Mouse (Mus musculus): ENCODE measurements at regions not wholly inside any gene's neighbourhood (a gene's known extent, or its start where the extent isn't known, plus 50 kb on each side); places are given as distances from the start of the nearest gene placed in this dataset.
"Not testable (repeated sequence)": the region's sequence is repeated elsewhere in the genome, so short reads cannot be mapped to it uniquely, and the experiment has no call there.

DNA sequence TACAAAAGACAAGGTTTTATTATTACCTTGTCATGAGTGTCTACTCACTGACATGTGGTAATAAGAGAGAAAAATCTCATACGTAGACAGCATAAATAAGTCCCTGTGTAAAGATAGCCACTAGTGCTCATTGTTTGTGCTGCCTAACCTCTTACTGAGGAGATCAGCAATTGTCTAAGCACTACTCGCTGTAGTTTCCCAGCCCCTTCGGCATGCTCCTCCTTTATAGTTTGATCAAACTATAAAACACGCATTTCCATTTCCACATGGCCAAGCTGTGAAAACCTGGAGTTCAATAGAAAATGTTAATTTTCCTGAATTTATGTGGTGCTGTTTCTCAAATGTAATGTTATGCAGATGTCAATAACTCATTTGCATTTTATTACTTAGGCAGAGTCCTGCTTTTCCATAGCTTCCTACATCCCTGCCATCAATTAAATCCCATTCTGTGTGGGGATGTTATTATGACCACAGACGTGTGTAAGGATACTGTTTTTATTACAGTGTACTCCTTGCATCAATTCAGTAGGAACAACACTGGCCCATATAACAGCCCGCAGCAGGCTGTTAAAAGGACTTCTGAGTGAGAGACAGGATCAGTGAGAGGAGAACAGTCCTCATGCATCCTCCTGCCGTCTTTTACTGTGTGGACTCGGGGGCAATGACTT is 986.2 kb downstream of the Dnajb9 start:
- Histone ChIP-seq H3K4me3 (replicated peaks; ENCODE audit: low read length) (no peak overlapping the region), H3K36me3 (ENCODE audit: insufficient read depth, low read length) (no peaks in the 10 kb centered on the region), H3K9me3 (ENCODE audit: low read length) (no peaks in the 10 kb centered on the region), H3K27me3 (ENCODE audit: insufficient read depth, low read length) (no peaks in the 10 kb centered on the region), H3K4me1 (replicated peaks; ENCODE audit: low read depth, low read length) (peaks cover 8% of the 10 kb centered on the region)
- TF ChIP-seq CTCF (conservative IDR thresholded peaks at IDR 0.05; ENCODE audit: low read length) = no peak
- TF ChIP-seq POU5F1 (IDR thresholded peaks at IDR 0.05; ENCODE audit: borderline replicate concordance, low read length) = no peak
- TF ChIP-seq NANOG (IDR thresholded peaks at IDR 0.05; ENCODE audit: borderline replicate concordance, low read length) = no peak

DNA sequence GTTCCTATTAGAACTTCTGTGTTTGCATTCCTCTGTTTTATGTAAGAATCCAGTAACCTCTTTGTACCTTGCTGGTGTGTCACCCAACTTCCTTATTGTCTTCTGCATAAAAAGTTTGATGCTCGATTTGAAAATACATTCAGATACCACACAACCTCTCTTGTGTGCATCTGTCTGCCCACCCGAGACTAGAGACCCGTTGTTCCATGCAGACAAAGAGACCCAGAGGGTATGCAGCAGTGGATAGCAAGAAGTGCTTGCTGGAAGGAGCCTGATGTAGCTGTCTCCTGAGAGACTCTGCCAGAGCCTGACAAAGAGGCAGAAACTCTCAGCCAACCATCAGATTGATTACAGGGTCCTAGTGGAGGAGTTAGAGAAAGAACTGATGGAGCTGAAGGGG is 997.8 kb downstream of the Dnajb9 start:
- H3K9me3 ChIP-seq (ENCODE audit: low read length) = peaks cover 11% of the 10 kb centered on the region
- not testable (repeated sequence) for H3K4me3 ChIP-seq (replicated peaks; ENCODE audit: low read length); H3K27me3 ChIP-seq (ENCODE audit: insufficient read depth, low read length); H3K36me3 ChIP-seq (ENCODE audit: insufficient read depth, low read length)
- H3K4me1 ChIP-seq (replicated peaks; ENCODE audit: low read depth, low read length) = peaks cover 24% of the 10 kb centered on the region

DNA sequence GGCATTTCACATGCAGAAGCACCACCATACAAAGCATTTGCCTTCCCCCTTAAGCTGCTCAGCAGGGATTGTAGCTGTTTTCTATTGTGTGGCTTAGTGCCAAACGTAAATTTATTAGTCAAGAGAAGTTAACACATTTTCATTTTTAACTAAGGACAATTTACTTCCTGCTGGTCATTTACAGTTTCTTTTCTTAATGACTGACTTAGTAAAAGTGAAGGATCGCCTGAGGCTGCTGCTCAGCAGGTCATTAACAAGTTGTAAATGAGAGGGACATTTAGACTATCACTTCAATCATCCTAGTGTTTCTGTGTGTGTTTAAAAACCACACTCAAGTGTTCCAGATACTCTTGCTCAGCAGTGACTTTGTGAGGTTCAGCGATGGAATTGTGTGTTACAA is 1005.5 kb downstream of the Dnajb9 start:
- TF ChIP-seq POU5F1 (IDR thresholded peaks at IDR 0.05; ENCODE audit: borderline replicate concordance, low read length) (no peak), NANOG (IDR thresholded peaks at IDR 0.05; ENCODE audit: borderline replicate concordance, low read length) (peak; percentile 87), CTCF (conservative IDR thresholded peaks at IDR 0.05; ENCODE audit: low read length) (no peak)
- H3K4me1 ChIP-seq (replicated peaks; ENCODE audit: low read depth, low read length) = peaks cover 14% of the 10 kb centered on the region
- no peak overlapping the region for H3K4me3 ChIP-seq (replicated peaks; ENCODE audit: low read length)
- no peaks in the 10 kb centered on the region; the same call in 1 of the 2 replicates for H3K36me3 ChIP-seq (ENCODE audit: insufficient read depth, low read length)
- H3K27me3 ChIP-seq (ENCODE audit: insufficient read depth, low read length) = peaks cover 15% of the 10 kb centered on the region
- H3K9me3 ChIP-seq (ENCODE audit: low read length) = peaks cover 4% of the 10 kb centered on the region
